Mouse (Mus musculus): Measurements from ENCODE around the gene Dact2.

Gene Dact2

GRCm38 (mm10) chr17:14212796-14213195, 8.7 kb upstream of the Dact2 start:
- no peak for DNase-seq (ENCODE audit: low read depth, low spot score)

GRCm38 (mm10) chr17:14207093-14207561, 3.0 kb upstream of the Dact2 start:
- no peak for DNase-seq (ENCODE audit: low read depth, low spot score)

- peak; percentile 64 for DNase-seq (ENCODE audit: low read depth, low spot score)
Observed at GRCm38 (mm10) chr17:14206062-14206461, 2.0 kb upstream of the Dact2 start.

GRCm38 (mm10) chr17:14205236-14205635, 1.1 kb upstream of the Dact2 start:
- no peak for DNase-seq (ENCODE audit: low read depth, low spot score)

- no peak for DNase-seq (ENCODE audit: low read depth, low spot score)
Observed at GRCm38 (mm10) chr17:14203121-14203941, 773 bp downstream of the Dact2 start.

GRCm38 (mm10) chr17:14202291-14203030, 1.6 kb downstream of the Dact2 start:
- DNase-seq (ENCODE audit: low read depth, low spot score), result no peak

- DNase-seq (ENCODE audit: low read depth, low spot score), result no peak
Observed at GRCm38 (mm10) chr17:14201281-14201787, 2.8 kb downstream of the Dact2 start.

GRCm38 (mm10) chr17:14200206-14200605, 3.9 kb downstream of the Dact2 start:
- DNase-seq (ENCODE audit: low read depth, low spot score), result no peak

GRCm38 (mm10) chr17:14199621-14200020, 4.5 kb downstream of the Dact2 start:
- DNase-seq (ENCODE audit: low read depth, low spot score), result no peak

GRCm38 (mm10) chr17:14192924-14193323, 11.2 kb downstream of the Dact2 start:
- DNase-seq (ENCODE audit: low read depth, low spot score), result no peak

GRCm38 (mm10) chr17:14192432-14192831, 11.7 kb downstream of the Dact2 start:
- DNase-seq (ENCODE audit: low read depth, low spot score), result no peak

- no peak for DNase-seq (ENCODE audit: low read depth, low spot score)
Observed at GRCm38 (mm10) chr17:14188455-14188854, 15.6 kb downstream of the Dact2 start.

- no peak for DNase-seq (ENCODE audit: low read depth, low spot score)
Observed at GRCm38 (mm10) chr17:14187096-14187495, 17.0 kb downstream of the Dact2 start.

- no peak for DNase-seq (ENCODE audit: low read depth, low spot score)
Observed at GRCm38 (mm10) chr17:14186176-14186575, 17.9 kb downstream of the Dact2 start.

- no peak for DNase-seq (ENCODE audit: low read depth, low spot score)
Observed at GRCm38 (mm10) chr17:14184192-14184814, 19.8 kb downstream of the Dact2 start.

GRCm38 (mm10) chr17:14183717-14184116, 20.4 kb downstream of the Dact2 start:
- no peak for DNase-seq (ENCODE audit: low read depth, low spot score)

- DNase-seq (ENCODE audit: low read depth, low spot score), result no peak
Observed at GRCm38 (mm10) chr17:14182860-14183259, 21.2 kb downstream of the Dact2 start.

- DNase-seq (ENCODE audit: low read depth, low spot score), result no peak
Observed at GRCm38 (mm10) chr17:14178911-14179310, 25.2 kb downstream of the Dact2 start.

GRCm38 (mm10) chr17:14178475-14178874, 25.6 kb downstream of the Dact2 start:
- DNase-seq (ENCODE audit: low read depth, low spot score), result no peak

GRCm38 (mm10) chr17:14178049-14178448, 26.1 kb downstream of the Dact2 start:
- no peak for DNase-seq (ENCODE audit: low read depth, low spot score)

GRCm38 (mm10) chr17:14177018-14177417, 27.1 kb downstream of the Dact2 start:
- no peak for DNase-seq (ENCODE audit: low read depth, low spot score)

- DNase-seq (ENCODE audit: low read depth, low spot score), result no peak
Observed at GRCm38 (mm10) chr17:14175704-14176103, 28.4 kb downstream of the Dact2 start.
